In genomic region chr1:175242135-175242534, GRCm38 (mm10) we compare ENCODE assay signal across 12 mouse cellular contexts.
"Had no signal": no experiment of that assay in that cellular context is flagged by ENCODE, and none has a peak within 500 bp of the region (broad histone marks: within the 10 kb centered on the region; RNA-seq: fewer than 3 reads in every experiment).

No protein-coding gene starts in this region.

- H3K36me3 ChIP-seq: liver, embryonic 13.5 days; lung, embryonic 15.5 days; midbrain, embryonic 12.5 days had no signal

- H3K4me1 ChIP-seq: liver, embryonic 13.5 days; lung, embryonic 15.5 days; megakaryocyte, embryonic 14.5 days; midbrain, embryonic 12.5 days had no signal

- H3K27me3 ChIP-seq: liver, embryonic 13.5 days; lung, embryonic 15.5 days; megakaryocyte, embryonic 14.5 days; midbrain, embryonic 12.5 days had no signal

- H3K9me3 ChIP-seq: liver, embryonic 13.5 days; lung, embryonic 15.5 days; midbrain, embryonic 12.5 days had no signal

- H3K27ac ChIP-seq: liver, embryonic 13.5 days; lung, embryonic 15.5 days; macrophage; midbrain, embryonic 12.5 days had no signal

- DNase-seq: kidney, postnatal 14 days; liver; liver, embryonic 13.5 days; liver, postnatal 0 days; lung, postnatal 14 days; right cerebral cortex, adult 18-20 months; right cerebral cortex, postnatal 25 days; thymus, postnatal 4 days had no signal

- H3K4me3 ChIP-seq: liver, embryonic 13.5 days; lung, embryonic 15.5 days; megakaryocyte, embryonic 14.5 days; midbrain, embryonic 12.5 days had no signal
